Mouse (Mus musculus): ENCODE measurements at regions not wholly inside any gene's neighbourhood (a gene's known extent, or its start where the extent isn't known, plus 50 kb on each side); places are given as distances from the start of the nearest gene placed in this dataset.

DNA sequence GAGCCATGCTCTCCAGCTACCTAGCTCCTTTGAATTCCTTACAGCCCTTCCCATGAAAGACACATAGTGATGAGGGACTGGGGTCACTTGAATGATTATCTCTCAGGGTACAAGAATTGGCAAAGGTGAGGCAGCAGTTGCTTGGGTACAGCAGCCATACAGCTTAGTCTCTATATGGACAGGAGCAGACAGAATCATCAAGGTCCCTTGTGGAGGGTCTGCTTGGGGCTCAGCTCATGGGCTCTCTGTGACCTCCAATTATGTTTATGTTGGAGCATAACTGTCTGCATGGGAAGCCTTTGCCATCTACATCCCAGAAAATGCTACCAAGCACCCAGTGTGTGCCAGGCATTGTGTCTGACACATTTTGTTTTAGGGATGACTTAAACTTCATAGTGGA is 118.4 kb upstream of the Lhcgr start:
- no peak for DNase-seq

DNA sequence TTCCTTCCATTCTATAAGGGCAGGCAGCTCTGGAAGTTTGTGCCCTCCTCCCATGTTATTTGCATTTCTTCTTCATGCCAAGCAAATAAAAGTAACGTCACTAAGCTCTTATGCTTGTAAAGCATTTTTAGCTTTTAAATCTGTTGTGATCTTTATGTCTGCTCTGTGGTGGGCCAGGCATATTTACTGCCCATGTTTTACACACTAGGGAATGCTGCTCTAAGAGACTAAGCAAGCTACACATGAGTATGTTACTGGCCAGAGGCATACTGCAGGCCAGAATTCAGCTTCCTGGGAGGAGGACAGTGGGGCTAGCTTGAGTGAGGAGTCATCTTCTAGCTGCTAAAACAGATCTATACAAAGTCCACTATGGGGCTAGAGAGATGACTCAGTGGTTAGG is 110.0 kb upstream of the Lhcgr start:
- DNase-seq, result no peak

DNA sequence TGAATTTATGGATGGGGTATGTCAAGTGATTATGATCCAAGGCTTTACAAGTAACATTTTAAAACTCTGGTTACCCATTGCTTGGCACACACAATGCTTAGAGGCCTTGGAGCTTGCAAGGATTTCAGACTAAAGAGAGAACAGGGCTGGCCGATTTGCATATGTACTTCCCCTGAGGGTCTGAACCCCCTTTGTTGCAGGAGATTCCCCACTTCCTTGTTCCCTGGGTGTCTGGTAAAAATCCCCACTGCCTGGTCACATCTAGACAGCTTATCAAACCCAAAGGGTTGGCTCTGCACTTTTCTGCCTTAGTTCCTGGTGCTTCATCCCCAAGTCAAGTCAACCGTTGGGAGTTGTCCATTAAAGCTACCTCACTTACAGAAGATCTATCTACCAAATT is 109.1 kb upstream of the Lhcgr start:
- DNase-seq, result no peak

DNA sequence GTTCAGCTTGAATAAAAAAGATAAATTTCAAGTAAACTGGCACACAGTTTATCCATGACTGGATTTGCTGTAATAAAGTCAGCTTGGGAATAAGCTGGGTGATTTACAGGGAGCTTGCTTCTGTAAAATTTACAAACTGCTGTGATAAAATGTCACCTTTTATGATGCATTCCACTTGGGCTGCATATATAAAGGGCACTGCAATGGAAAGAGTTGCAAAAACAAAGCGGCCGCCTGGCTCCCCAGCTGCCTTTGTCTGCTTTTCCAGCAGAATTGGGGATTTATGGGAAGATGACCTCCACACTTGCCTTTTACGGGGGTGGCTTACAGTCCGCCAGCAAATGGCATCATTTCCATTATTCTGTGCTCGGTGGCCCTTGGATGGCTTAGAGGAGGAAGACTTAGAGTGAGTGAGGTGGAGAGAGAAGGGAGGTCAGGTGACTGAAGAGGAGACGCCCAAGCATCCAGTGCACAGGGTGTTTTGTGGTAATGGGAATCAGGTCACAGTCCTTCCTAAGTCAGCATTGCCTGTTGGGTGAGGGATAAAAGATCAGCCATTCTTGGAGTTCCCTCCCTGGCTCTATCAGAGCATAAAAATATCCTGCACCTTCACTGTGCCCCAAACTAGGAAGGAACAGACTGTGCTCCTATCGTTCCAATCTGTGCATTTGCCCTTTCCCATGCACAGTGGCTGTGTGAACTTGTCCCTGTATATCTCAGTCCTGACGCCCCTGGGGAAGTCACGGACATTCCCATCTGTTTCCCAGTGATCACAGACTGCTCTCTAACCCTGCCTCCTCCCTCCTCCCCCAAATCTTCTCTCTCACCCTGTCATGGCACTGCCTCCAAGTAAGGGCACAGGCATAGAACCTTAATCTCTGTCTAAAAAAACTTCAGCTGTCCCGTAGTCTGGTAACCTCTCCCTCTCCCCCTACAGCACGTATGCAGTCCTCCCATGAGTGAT is 107.2 kb upstream of the Lhcgr start:
- no peak for DNase-seq

DNA sequence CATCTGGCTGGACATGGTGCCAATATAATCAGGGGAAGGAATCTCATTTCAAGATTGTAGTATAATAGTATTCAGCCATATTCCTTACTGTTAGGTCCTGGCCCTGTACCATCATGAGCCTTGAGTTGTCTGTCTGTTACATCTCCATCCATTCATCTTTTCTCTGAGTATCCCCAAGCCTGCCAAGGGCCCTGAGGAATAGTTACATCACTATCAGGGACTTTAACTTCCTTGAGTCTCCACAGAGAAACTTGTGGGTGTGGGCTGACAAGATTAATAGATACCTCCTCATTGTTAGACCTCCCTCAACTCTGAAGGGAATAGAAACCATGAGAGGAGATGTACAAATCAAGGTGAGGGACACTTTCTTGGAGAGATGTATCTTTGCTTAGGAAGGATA is 101.7 kb upstream of the Lhcgr start:
- no peak for DNase-seq

DNA sequence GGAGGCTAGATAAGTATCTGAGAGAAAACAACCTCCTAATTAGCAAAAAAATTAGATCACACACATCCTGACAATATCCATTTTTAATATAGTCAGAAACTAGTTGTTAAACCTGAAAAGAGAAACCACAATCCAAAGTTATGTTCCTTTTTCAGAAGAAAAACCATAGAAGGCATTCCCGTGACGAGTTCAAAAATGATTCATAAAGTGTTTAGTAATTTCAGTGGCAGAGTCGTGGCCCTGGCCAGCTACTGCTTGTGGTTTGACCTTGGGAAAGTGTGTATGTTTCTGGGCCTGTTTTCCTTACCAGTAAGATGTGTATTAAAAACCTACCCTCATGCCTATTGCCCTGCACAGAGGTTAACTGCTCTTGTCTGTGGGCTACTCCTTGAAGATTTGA is 93.7 kb upstream of the Lhcgr start:
- no peak for DNase-seq

DNA sequence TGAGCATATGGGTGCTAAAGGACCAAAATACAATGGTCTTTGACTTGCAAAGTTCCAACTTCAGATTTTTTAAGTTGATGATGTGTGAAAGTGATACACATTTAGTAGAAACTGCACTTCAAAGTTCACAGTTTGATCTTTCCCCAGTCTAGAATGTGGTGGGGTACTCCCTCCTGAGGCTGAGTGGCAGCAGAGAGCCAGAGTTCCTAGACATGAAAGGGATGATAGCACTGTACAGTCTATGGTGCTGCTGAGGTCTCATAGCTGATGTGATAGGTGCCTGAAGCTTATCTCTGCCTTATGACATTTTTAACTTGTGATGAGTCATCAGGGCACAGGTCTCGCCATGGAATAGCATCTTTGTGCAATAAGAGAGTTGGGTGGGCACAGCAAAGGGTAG is 87.9 kb upstream of the Lhcgr start:
- no peak for DNase-seq

DNA sequence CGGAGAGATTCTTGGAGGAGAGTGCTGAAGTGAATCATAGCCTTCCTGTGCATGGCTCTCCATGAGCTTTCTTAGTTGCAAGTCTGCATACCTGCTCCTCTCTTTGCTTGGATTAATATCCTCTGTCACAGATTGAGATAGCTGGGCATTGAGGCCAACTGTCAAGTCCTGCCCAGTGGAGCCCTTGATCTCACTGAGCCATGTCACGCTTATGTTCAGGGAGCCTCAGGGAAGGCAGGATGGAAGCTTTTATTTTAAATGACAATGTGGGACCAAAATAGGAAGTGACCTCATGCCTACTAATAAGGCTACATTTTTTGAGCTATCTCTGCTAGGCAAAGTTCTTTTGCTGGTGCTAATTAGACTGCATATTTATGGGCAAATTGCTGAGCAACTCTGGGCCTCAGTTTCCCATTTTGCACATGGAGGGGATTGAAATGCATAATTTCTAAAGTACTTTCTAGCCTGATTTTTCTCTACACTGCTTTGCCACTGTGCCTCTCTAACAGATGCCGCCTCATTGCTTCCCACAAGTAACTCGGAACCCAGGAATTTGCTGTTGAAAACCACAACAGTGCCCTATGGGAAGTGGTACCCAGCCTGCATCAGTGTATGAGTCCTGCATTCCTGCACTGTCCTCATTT is 78.7 kb upstream of the Lhcgr start:
- DNase-seq, result no peak

DNA sequence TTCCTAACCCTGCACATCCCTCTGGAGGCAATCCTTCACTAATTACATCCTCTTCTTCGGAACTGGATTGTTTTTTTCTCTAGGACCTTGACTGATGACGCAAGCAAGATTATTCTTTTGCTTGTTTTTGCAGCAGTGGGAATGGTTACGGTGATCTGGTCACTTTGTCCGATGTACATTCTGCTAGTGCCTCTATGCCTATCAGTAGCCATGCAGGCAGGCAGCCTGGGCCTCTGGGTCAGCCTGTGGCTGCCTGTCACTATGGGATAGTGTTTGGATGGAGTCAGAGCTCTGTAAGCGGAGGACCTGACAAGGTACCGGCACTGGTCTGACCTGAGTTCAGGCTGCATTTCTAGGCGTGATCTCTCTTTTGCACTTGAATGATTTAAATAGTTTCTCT is 72.8 kb upstream of the Lhcgr start:
- no peak for DNase-seq

DNA sequence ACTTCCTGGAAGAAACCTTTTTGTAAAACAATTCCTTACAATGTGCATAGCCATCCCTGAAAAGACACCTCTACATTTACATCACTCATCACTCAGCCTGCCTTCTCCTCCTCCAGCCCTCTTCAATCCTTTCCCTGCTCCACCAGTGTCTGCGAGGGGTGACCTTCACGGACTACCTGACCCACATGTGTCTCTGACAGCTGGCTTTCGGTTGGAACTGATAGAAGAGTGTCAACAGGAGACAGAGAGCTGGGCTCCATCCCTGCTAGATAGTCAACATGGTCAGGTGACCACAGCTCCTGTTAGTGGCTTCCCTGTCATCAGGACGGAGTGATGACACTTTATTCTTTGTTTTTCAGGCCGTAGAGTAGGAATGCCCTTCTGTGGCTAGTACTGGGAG is 72.4 kb upstream of the Lhcgr start:
- no peak for DNase-seq

DNA sequence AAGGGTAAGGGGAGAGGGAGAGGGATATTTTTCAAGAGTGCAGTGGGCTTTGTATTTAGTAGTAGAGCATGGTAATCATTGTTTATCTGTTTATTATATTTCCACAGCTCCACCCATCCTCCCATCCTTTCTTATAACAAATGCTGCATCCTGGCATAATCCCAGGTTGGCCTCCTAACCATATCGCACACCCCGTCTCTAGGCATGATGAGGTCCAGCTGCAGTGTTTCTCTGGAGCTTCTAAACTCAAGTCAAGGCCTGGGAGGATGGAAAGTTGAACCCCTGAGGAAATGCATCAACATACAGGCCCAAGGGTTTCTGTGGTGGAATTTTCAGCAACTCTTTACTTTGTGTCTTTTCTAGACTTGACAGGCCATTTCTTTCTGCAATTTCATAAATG is 69.3 kb upstream of the Lhcgr start:
- no peak for DNase-seq

DNA sequence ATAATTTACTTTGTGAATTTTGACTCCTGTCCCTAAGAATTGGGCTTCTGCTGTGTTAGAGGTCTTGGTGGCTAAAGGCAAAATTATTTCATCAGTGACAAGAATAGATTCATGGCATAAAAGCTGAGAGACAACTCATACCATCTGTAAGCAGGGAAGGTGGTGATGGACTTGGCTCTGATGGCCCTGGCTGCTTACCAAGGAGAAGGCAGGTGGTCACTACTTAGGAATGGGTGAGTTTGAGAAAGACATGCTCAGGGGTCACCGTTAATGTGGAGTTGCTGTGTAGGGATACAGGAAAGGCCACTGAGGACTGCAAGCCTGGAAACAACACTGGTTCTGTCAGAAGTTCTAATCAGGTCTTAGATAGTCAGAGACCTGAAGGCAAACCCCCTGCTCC is 68.8 kb upstream of the Lhcgr start:
- no peak for DNase-seq

DNA sequence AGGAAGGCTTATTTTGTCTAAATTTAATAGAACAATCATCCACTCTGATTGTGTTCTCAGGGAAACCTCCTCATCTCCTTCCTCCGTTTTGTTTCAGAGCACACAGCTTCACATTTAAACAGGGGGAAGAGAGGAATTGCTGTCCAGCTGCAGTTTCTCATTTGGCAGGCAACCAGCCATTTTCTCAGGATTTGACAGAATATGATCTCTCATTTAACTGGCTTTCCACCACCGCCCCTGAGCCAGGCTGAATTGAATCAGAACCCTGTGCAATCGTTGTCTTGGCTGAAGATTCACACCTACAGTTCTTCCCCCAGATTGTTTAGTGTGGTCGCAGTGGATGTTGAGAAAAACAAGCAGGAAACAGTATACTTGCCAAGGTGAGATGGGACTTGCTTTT is 66.9 kb upstream of the Lhcgr start:
- peak; percentile 21 for DNase-seq

DNA sequence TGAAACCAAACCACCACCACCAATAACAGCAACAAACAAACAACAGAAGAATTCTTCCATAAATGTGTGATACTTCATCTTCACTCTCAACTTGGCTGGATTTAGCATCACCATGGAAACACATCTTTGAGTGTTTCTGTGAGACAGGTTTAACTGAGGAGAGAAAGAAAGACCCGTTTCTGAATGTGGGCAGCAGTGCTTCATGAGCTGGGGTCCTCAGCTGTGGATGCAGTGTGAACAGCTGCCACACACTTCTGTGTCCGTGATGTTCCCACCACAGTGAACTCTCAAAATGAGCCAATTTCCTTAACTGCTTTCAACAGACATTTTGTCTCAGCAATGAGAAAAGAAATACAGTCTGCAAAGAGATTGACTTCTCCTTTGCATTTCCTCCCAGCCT is 55.5 kb upstream of the Lhcgr start:
- DNase-seq, result no peak

DNA sequence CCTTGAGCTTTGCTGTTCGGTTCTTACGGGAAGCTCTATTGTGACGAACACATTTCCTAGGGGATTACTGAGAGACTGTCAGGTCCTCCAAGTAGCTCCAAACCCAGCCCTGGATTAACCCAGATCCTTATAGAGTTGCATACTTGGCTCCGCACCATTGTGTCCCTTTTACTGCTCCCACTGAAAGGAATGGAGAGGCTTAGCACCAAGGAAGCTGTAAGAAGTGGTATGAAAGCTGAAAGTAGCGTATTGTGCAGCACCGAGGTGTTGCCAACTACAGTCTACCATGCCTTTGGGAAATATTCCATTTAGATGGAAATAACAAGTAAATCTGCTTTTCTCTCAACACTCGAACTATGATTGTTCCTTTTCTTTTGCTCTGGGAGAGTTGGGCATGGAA is 53.5 kb upstream of the Lhcgr start:
- DNase-seq, result no peak
